Comparison of ENCODE assay signal across 9 mouse cellular contexts in genomic region chr12:13626803-13627706, GRCm38 (mm10).
DNase-seq lines count a peak whose midpoint lies in the region; ATAC-seq and TF ChIP-seq lines count a peak whose summit lies in the region.
"Had no signal": no experiment of that assay in that cellular context is flagged by ENCODE, and none has a peak within 500 bp of the region (broad histone marks: within the 10 kb centered on the region; RNA-seq: fewer than 3 reads in every experiment).

No protein-coding gene starts in this region.

- peak; percentile 73 for ATAC-seq in neural tube, embryonic 12.5 days (ENCODE audit: low FRiP score, low read depth)
- no peak for ATAC-seq in activated CD4-positive, CD25-positive, alpha-beta regulatory T cell, adult 4 months

- no peaks in the 10 kb centered on the region for H3K27me3 ChIP-seq in neural tube, embryonic 12.5 days (replicated peaks)
- H3K27me3 ChIP-seq: liver, embryonic 15.5 days had no signal

- WGBS in lung, adult 2 months, result 60% methylated on average over 12 of the region's 12 CpGs
- 30% methylated on average over 12 of the region's 12 CpGs for WGBS in neural tube, embryonic 12.5 days

- no peak for TF ChIP-seq POLR2A in lung, adult 2 months (IDR thresholded peaks at IDR 0.05; ENCODE audit: borderline replicate concordance, extremely low read depth, low read depth, low read length)

- peak; percentile 40 for DNase-seq in adrenal gland, postnatal 10 days
- no peak for DNase-seq in adrenal gland, adult 8-10 months
- DNase-seq in lung, adult 2 months, result no peak
- no peak for DNase-seq in lung, adult 18-20 months
- DNase-seq in forelimb bud, embryonic 11.5 days (ENCODE audit: low read depth, low spot score), result peak; percentile 14
- no peak for DNase-seq in gastrocnemius, postnatal 25 days

- H3K36me3 ChIP-seq in neural tube, embryonic 12.5 days, result no peaks in the 10 kb centered on the region
- H3K36me3 ChIP-seq: liver, embryonic 15.5 days had no signal

- no peak overlapping the region for H3K4me3 ChIP-seq in lung, adult 2 months (replicated peaks; ENCODE audit: extremely low read depth, low read depth, low read length)
- H3K4me3 ChIP-seq in neural tube, embryonic 12.5 days, result no peak overlapping the region
- H3K4me3 ChIP-seq: liver, embryonic 15.5 days had no signal

- H3K27ac ChIP-seq in neural tube, embryonic 12.5 days, result no peak overlapping the region
- H3K27ac ChIP-seq: liver, embryonic 15.5 days had no signal

- H3K9ac ChIP-seq in neural tube, embryonic 12.5 days, result no peak overlapping the region
- H3K9ac ChIP-seq: liver, embryonic 15.5 days had no signal

- H3K4me1 ChIP-seq in lung, adult 2 months (ENCODE audit: control insufficient read depth, insufficient read depth, low read length), result no peaks in the 10 kb centered on the region
- peaks cover 7% of the 10 kb centered on the region; the same call in 1 of the 2 replicates for H3K4me1 ChIP-seq in neural tube, embryonic 12.5 days
- H3K4me1 ChIP-seq: liver, embryonic 15.5 days had no signal

- no peak overlapping the region for H3K4me2 ChIP-seq in neural tube, embryonic 12.5 days (replicated peaks)
- H3K4me2 ChIP-seq: liver, embryonic 15.5 days had no signal

- peak; percentile 31; the same call in 1 of the 2 replicates for TF ChIP-seq CTCF in lung, adult 2 months (IDR thresholded peaks at IDR 0.05; ENCODE audit: insufficient read depth, low read length)

- no peaks in the 10 kb centered on the region for H3K9me3 ChIP-seq in neural tube, embryonic 12.5 days
- H3K9me3 ChIP-seq: liver, embryonic 15.5 days had no signal

Comparison
In these comparisons a context has a peak if more than half of its experiments do, and no peak if none do; other contexts are left out.
1. DNase-seq: peak in adrenal gland, postnatal 10 days (single experiment) and forelimb bud, embryonic 11.5 days (single experiment); none in adrenal gland, adult 8-10 months (single experiment), lung, adult 2 months (single experiment), lung, adult 18-20 months (0 of 2) and gastrocnemius, postnatal 25 days (single experiment).